Mouse (Mus musculus) lung, adult 2 months (tissue): ENCODE measurements at regions not wholly inside any gene's neighbourhood (a gene's known extent, or its start where the extent isn't known, plus 50 kb on each side); places are given as distances from the start of the nearest gene placed in this dataset.

Experiments used
- CTCF ChIP-seq: fragments of 200-500 bp; IDR thresholded peaks from 2 replicates; pipeline ENCODE4 v1.5.1; 2011; ENCODE audit warnings: mild to moderate bottlenecking, low read length, control low read depth; ENCODE audit not compliant: insufficient read depth
- POLR2A ChIP-seq: fragments of 200-500 bp; IDR thresholded peaks from 2 replicates; pipeline ENCODE4 v1.6.1; 2011; ENCODE audit warnings: low read depth, mild to moderate bottlenecking, control low read depth, low read length, borderline replicate concordance; ENCODE audit errors: extremely low read depth

DNA sequence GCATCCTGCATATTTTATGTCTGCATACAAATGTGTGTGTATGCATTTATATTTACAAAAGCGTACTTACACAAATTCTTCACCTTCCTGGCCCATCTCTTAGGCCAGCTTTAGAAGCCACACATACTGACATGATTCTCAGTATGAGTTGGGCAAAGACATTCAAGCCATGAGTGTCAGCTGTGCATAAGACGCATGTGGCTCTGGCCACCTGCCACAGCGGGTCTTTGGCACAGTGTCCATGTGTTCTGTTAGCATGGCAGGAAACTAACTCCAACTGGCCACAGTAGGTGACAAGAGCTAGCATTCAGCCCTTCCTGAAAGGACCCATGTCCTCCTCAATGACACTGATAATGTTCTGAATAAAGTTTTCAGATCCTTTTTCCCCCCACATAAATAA is 49.8 kb upstream of the Mbnl2 start:
- TF ChIP-seq CTCF (no peak), POLR2A (no peak)
